Mouse (Mus musculus): ENCODE data around the gene Aldh1l2.
A peak's percentile ranks its signal among the peaks of the same experiment; 100 is the strongest.
"Not testable (repeated sequence)": the region's sequence is repeated elsewhere in the genome, so short reads cannot be mapped to it uniquely, and the experiment has no call there.

The Aldh1l2 gene

GRCm38 (mm10) chr10:83533910-83534283, at the start of gene Aldh1l2:
Aldh1l2 (minus strand) TSS chr10:83534140.
- peak; percentile 37 to 42 for DNase-seq (ENCODE audit: low spot score in 2 of 2)

GRCm38 (mm10) chr10:83565449-83566441, 31.8 kb upstream of the Aldh1l2 start:
- DNase-seq (ENCODE audit: low spot score in 2 of 2), result no peak

GRCm38 (mm10) chr10:83563005-83563404, 29.1 kb upstream of the Aldh1l2 start:
- DNase-seq (ENCODE audit: low spot score in 2 of 2), result no peak

DNA sequence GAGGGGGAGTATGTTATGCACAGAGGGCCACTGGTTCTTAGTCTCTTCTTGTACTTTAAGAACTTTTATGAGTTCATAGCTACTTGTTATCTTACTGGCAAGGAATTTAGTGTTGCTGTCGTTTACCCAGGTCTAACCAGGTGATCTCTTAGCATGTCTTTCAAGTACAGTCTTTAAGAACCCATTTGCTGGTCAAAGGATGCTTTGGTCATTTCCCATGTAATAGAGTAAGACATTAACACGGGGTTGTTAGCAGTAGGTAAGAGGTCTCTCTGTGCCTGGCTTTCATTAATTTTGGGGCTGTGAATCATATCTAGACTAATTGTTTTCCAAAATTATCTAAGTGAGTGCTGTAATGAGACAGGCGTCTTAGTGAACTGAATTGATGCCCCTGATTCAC, 11.4 kb upstream of the Aldh1l2 start:
- no peak for DNase-seq (ENCODE audit: low spot score in 2 of 2)

DNA sequence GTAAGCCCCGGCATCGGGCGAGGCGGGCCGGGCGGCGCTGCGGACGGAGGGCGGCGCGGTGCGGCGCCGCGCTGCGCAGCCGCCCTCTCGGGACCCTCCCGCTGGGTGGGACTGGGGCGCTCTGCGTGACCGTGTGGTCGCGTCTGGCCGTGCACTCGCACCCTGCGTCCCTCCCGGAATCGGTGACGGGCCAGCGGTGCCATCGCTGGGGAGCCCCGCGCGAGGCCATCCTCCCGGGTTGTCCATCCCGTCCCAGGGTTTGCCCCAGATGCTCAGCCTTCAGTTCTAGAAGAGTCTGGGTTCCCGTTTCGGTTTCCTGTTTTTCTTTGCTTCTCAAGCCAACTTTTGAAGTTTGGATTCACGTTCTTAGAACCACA, 10.2 kb upstream of the Aldh1l2 start:
- no peak for DNase-seq (ENCODE audit: low spot score in 2 of 2)

GRCm38 (mm10) chr10:83543439-83544102, 9.6 kb upstream of the Aldh1l2 start, which contains the start of gene Washc4:
Washc4 (plus strand) TSS chr10:83543752.
- DNase-seq (ENCODE audit: low spot score in 2 of 2), result peak; percentile 91 to 93

- no peak for DNase-seq (ENCODE audit: low spot score in 2 of 2)
Measured at GRCm38 (mm10) chr10:83542241-83542640, 8.3 kb upstream of the Aldh1l2 start.

DNA sequence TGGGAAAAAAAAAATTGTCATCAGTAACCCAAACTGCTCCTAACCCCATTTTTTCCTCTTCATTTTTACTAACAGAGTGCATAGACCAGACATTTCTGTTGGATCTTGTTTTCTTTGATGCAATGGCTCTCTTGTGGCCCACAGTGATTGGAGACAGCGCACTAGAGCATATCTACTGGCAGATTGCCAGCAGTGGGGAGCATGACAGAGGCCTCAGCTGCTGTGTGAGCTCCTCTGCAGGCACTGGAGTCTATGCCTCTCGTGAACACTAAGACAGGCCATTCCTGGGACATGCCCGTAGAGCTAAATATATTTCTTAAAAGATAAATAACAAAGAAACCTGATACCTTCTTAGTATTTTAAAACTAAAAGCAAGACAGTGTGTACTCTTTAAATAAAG, 6.2 kb upstream of the Aldh1l2 start:
- no peak for DNase-seq (ENCODE audit: low spot score in 2 of 2)

- no peak for DNase-seq (ENCODE audit: low spot score in 2 of 2)
Measured at GRCm38 (mm10) chr10:83539311-83539980, 5.5 kb upstream of the Aldh1l2 start.

GRCm38 (mm10) chr10:83536436-83536835, 2.5 kb upstream of the Aldh1l2 start:
- DNase-seq (ENCODE audit: low spot score in 2 of 2), result no peak

GRCm38 (mm10) chr10:83533258-83533909, 556 bp downstream of the Aldh1l2 start:
- DNase-seq (ENCODE audit: low spot score in 2 of 2), result no peak

GRCm38 (mm10) chr10:83530384-83530967, 3.5 kb downstream of the Aldh1l2 start:
- no peak for DNase-seq (ENCODE audit: low spot score in 2 of 2)

DNA sequence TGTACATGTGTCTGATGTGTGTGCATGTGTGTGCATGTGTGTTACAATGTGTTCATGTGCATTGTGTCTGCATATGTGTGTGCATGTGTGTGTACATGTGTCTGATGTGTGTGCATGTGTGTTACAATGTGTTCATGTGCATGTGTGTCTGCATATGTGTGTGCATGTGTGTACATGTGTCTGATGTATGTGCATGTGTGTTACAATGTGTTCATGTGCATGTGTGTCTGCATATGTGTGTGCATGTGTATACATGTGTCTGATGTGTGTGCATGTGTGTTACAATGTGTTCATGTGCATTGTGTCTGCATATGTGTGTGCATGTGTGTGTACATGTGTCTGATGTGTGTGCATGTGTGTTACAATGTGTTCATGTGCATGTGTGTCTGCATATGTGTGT, 9.7 kb downstream of the Aldh1l2 start:
- DNase-seq (ENCODE audit: low spot score in 2 of 2), result not testable (repeated sequence)

GRCm38 (mm10) chr10:83520990-83521389, 12.9 kb downstream of the Aldh1l2 start:
- DNase-seq (ENCODE audit: low spot score in 2 of 2), result no peak

DNA sequence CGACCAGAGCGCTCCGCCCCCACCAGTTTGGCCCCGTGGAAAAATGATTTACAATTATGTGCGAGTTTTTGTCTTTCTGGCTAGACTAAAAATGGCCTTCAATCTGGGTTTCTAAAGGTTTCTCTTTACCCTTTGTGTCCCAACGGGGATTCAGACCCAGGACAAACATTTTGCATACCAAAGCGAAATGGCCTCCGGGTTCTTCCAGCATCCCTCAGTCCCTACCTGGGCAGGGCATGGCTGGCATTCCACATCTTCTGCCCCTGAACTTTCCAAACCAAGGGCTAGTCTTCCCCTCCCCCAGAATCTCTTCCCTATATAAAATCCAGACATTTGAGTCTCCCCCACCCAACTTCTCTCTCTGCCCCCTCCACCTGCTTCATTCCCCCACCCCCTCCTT, 20.2 kb downstream of the Aldh1l2 start:
- no peak for DNase-seq (ENCODE audit: low spot score in 2 of 2)

DNA sequence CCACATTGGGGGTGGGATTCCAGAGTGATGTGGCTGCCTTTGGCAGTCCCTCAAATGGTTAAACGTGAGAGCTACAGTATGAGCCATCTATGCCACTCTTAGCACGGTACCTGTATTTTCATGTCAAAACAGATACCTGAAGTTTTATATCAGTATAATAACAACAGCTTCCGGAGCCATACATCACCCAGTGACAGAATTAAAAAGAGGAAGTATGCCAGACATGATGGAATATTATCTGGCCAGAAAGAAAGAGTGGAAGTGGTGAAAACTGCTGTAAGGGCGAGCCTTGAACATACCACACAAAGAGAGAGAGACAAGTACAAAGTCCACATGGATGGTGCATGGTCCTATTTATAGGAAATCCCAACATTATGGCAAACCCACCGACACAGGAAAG, 22.6 kb downstream of the Aldh1l2 start:
- no peak for DNase-seq (ENCODE audit: low spot score in 2 of 2)

GRCm38 (mm10) chr10:83508962-83509660, 24.8 kb downstream of the Aldh1l2 start:
- peak in 1 of 2 experiments; percentile 48 for DNase-seq (ENCODE audit: low spot score in 2 of 2)

GRCm38 (mm10) chr10:83497321-83497720, 36.6 kb downstream of the Aldh1l2 start:
- DNase-seq (ENCODE audit: low spot score in 2 of 2), result no peak

DNA sequence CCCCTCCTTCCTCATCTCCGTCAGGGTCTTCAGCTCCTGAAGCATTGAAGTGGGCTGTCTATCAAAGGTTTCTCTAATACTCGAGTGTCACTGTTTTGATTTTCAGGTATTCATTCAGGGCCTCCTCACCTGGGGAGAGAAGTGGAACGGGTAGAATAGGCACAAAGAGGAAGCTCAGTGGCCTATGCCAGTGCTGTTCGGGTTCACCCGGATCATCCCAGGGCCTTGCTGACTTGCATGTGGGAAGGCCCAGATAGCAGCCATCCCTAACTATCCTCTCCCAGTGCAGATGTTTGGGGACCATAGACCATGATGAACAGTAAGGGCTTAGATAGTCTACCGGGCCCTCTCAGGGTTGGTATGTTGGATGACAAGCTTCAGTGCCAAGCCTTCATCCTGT, 43.4 kb downstream of the Aldh1l2 start:
- no peak for DNase-seq (ENCODE audit: low spot score in 2 of 2)

DNA sequence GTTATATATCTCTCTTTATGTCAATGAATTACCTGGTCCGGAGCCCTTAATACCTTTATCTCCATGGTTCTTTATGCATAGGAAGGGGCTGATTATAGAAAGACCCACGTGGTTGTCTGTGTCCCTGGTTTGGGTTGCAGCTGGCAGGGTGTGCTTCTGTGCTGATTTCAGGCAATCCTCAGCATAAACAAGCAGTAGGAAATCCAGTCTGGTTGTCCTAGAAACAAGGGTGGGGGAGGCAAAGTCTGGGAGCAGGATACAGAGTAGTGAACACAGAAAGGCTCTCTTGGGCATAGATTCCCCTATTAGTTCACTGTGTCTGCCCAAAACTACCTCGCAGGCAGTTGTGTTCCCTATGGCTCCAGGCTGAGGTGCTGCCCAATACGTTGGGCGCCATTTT, 56.7 kb downstream of the Aldh1l2 start:
- no peak for DNase-seq (ENCODE audit: low spot score in 2 of 2)

DNA sequence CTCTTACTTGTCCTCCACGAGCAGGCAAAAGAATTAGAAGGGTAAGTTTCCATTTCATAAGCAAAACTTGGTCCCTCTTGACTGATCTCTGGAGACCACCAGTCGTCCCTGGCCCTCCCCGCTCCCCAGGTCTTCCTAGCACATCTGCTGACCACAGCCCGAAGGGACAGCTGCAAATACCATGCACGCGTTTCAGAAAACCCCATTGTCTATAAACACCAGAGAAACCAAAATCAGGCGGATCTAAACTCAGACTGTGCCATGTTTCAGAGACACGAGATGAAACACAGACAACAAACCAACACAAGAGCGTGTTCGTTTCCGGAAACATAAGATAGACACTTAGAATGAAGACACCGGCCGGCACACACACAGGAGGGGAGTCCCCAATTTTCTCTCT, 58.7 kb downstream of the Aldh1l2 start:
- DNase-seq (ENCODE audit: low spot score in 2 of 2), result no peak
